Mouse (Mus musculus): ENCODE results near the gene Trim3.
A peak's percentile ranks its signal among the peaks of the same experiment; 100 is the strongest.

Gene Trim3

GRCm38 (mm10) chr7:105611767-105612166 lies 21.6 kb downstream of the Trim3 start:
- DNase-seq (ENCODE audit: low read depth, low spot score) = no peak

DNA sequence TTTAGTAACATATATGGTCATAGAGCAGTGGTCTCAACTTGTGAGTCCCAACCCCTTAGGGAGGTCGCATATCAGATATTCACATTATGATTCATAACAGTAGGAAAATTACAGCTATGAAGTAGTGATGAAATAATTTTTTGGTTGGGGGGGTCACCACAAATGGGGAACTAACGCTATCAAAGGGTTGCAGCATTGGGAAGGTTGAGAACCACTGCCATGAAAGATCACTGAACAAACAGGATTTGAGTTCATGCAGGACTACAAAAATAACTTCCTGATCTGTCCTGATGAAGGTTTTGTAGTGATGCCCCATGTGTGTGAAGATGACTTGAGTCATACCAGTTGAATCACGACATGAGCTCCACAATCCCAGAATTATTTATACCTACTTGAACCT lies 24.9 kb downstream of the Trim3 start:
- DNase-seq (ENCODE audit: low read depth, low spot score) = no peak

GRCm38 (mm10) chr7:105602860-105603623 lies 30.3 kb downstream of the Trim3 start:
- peak; percentile 71 for DNase-seq (ENCODE audit: low read depth, low spot score)

- no peak for DNase-seq (ENCODE audit: low read depth, low spot score)
Observed at GRCm38 (mm10) chr7:105590097-105590496, 43.3 kb downstream of the Trim3 start.

DNA sequence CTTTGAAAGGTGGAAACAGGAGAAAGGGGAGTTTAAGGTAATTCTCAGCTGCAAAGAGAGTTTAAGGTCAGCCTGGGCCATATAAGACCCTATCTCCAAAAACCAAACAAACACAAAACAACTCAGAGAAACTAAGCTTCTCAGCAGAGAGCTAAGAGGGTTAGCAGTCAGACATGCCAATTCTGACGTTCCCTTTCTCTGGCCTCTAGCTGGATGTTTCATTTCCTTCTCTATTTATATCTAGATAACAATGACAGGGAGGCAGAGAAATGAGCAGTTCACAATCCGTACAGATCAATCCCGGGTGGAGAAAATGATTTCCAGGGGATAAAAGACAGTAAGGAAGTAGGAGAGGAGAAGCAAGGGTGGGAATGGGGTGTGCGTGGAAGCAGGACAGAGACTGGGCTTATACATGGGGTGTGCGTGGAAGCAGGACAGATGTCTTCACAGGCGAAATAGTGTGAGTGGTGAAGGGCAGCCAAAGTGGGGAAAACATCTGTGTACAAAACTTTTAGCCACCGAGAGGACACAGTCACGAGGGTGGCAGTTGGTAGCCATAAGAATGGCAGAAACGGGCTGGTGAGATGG lies 45.0 kb downstream of the Trim3 start:
- no peak for DNase-seq (ENCODE audit: low read depth, low spot score)

DNA sequence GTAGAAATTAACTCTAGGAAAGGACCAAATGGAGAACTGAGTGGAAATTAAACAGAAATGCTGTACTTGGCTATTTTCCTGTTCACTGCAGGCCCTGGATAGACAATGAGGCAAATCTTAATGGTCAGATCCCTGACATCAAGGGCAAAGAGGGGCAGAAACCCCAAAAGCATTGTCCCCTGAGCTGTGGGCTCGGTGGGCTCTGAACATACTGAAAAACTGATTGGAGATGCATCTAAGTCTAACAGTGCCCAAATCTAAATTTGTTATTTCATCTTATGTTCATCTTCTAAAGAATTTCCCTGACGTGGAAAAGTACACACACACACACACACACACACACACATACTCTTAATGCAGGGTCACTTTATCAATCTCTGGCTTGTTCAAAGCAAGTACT lies 51.4 kb downstream of the Trim3 start:
- DNase-seq (ENCODE audit: low read depth, low spot score) = no peak

DNA sequence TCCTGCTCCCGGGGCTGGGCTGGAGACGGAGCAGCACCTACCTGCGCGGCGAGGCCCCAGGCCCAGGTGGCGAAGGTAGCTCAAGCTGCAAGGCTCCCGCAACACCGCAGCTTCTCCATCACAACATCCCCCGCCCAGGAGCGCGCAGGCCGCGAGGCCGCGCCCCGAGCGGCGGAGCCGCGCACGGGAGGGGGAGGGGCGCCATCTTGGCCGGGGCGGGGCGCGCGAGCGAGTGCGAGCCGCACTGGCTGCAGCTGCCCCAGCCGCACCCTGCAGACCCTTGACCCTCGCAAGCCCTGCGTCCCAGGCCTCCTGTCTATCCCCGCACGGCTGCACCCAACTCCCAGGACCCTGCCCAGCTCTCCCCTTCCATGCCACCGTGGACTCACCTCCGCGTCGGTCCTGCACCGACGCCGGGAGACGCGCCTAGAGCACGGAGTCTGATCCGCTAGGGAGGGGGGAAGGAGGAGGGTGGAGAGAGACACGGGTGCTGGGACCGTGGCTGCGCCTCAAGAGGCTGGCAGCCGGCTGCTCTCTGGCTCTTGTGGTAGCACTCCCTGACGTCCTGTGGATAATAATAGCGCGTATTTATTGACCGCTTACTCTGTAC lies 52.2 kb downstream of the Trim3 start, which contains the start of gene Apbb1:
Gene Apbb1 (minus strand): TSS at position 560 of the 610 bp plus-strand sequence.
- DNase-seq (ENCODE audit: low read depth, low spot score) = peak; percentile 85

- peak; percentile 43 for DNase-seq (ENCODE audit: low read depth, low spot score)
Observed at GRCm38 (mm10) chr7:105580627-105581089, 52.7 kb downstream of the Trim3 start.

DNA sequence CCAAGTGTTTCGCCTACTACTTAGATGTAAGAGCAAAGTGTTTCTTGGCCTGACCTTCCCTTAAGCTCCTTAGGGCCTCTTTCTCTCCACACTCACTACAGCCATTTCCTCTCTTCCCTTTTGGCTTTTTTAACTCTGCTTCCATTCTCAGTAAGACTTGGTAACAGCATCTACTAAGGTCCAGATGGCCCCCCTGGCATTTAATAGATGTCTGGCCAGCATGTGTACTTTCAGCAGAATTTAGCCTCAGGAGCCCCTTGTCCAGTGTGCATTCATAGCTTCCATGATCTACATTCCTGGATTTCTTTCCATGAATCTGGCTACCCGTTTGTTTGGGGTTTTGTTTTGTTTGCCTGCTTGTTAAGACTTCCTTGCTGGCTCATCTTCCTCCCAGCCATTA lies 54.9 kb downstream of the Trim3 start:
- no peak for DNase-seq (ENCODE audit: low read depth, low spot score)

DNA sequence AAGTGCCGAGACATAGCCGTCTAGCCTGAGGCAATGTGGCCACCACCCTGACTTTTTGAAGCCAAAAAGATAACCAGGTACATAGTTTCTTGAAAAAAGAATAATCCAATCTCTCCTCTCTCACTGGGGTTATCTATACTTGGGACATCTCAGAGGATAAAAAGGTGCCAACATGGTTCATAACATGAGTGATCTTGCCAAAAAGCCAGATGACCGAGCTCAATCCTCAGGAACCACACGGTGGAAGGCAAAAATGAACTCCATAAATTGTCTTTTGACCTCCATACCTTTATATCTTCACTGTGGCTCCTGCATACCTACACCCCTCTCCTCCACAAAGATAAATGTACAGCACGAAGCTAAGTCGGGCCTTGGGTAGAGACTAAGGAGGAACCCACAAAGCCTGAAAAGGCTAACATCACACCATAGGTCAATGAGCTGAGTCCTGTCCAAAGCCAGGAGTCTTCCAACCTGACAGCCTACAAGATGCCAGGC lies 55.9 kb downstream of the Trim3 start:
- no peak for DNase-seq (ENCODE audit: low read depth, low spot score)

GRCm38 (mm10) chr7:105576166-105576748 lies 57.1 kb downstream of the Trim3 start:
- DNase-seq (ENCODE audit: low read depth, low spot score) = no peak

GRCm38 (mm10) chr7:105574537-105574936 lies 58.8 kb downstream of the Trim3 start:
- DNase-seq (ENCODE audit: low read depth, low spot score) = no peak

GRCm38 (mm10) chr7:105572949-105573348 lies 60.4 kb downstream of the Trim3 start:
- no peak for DNase-seq (ENCODE audit: low read depth, low spot score)

DNA sequence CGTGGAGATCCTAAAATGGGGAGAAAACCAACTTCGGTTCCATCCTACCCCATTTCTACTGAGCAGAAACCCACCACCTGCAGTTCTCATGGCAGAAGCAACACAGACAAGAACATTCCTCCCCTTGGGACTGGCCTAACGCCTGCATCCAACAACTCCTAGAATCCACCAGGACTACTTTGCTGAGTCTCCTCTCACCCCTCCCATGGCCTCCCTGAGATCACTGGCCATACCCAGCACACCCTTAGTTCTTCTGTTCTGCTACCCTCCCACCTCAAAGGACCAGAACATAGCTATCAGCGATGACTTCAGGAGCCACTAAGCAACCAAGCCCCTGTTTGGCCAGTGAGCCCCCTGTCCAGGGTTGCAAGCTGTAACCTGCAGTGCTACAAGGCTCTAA lies 62.6 kb downstream of the Trim3 start:
- DNase-seq (ENCODE audit: low read depth, low spot score) = no peak

DNA sequence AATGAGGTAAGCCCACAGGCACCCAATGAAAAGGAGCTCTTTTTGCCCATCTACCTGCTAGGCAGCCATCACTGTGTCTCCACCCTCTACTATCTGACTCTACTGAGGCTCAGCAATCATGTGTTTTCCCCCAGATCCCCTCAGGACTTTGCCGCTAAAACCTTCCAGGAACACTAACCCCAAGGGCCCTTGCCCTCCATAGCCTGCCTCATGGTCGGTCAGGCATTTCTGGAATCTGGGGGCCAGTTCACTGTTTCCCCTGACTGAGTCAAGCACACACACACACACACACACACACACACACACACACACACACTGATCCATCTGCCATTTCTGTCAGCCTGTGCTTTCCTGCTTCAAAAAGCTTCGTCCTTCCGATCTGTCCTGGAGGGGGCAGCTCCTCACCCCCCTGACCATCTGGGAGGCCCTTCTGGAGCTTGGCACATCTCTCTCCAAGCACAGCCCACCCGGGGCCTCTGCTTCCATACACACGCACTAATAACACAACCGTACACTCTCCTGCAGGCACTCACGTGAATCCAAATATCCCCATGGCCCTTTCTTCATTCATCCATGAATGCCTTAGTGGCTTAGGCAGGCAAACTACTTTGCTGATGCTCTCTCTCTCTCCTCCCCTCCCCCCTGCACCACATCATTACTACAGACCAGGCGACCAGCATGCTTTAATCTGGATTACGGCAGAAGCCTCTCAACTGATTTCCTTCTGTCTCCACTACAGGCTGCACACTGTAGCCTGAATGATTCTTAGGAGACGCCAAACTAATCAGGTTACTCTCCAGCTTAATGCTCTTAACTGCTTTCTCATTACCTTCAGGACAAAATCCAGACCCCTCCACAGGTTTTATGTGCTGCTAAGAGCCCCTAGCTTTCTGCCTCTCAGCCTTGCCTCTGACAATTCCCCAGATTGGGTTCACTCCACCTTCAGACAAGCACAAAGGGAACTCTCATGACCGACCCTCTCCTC lies 63.6 kb downstream of the Trim3 start:
- DNase-seq (ENCODE audit: low read depth, low spot score) = no peak

DNA sequence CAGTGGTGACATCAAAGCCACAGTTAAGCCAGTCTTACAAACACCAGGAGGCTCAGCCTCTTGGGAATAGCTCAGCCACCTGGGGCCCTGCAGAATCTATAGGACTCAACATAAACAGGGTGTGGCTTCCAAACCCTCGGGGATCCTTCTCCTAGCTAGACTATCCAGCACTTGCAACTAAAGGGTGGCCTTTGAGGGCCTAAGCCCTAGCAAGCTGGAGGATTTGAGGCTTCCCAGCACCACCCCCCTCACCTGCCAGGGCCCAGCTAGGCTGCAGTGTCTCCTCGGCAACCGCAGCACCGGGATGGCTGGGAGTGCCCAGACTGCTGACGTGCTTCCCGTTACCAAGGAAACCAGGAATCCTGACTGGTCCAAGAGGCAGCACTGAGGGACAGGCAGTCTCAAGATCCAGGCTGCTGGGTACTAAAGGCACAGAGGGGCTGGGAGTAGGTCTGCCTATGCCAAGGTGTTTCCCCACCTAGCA lies 64.3 kb downstream of the Trim3 start:
- peak; percentile 66 for DNase-seq (ENCODE audit: low read depth, low spot score)

DNA sequence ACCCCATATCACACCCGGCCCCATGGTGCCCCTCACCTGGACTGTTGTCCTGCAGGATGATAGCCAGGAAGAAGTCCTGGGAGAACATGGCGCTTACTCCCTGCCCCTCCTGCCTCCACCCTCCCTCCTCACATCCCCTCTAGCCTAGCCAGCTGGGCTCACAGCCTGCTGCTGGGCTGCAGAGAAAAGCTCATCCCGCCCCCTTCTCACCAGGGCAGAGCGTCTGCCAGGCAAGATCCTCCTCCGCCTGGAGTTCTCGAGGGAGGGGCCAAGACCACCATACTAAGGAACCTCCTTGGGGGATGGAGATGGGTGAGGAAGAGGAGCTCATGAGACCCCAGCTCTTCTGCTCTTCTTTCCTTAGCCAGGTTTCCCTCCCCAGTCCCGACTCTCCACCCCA lies 64.8 kb downstream of the Trim3 start:
- no peak for DNase-seq (ENCODE audit: low read depth, low spot score)

GRCm38 (mm10) chr7:105565071-105565836 lies 68.1 kb downstream of the Trim3 start:
- no peak for DNase-seq (ENCODE audit: low read depth, low spot score)

DNA sequence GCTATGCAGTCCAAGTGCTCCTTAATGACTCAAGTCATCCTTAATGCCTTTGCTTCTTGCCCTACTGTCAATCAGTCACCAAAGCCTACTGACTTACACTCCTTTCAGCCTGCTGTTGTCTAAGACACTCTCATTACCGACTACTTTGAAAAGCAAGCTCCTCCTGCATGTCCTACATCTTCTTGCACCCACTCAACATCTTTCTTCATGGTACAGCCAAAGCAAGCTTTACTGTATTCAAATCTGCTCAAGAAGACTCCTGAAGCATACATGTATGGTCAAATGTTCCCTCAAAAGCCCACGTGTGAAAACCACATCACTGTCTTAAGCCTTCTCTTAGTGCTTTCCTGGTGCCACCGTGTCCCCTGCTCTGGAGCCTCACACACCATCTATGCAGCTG lies 70.0 kb downstream of the Trim3 start:
- no peak for DNase-seq (ENCODE audit: low read depth, low spot score)

DNA sequence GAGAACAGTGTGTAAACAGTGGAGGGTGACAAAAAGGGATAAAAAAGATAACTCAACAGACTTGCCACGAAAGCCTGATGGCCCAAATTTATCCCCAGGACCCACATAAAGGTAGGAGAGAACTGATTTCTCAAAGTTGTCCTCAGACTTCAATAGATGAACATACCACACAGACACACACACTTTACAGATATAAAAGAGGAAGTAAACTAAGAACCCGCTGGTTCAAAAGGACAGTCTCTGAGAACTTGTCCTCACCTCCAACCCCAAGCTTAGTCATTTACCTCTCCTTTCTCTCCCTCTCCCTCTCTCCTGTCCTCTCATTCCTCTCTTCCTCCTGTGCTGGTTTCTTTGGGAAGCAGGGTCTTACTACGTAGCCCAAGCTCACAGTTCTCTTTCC lies 71.1 kb downstream of the Trim3 start:
- DNase-seq (ENCODE audit: low read depth, low spot score) = no peak

All from mesoderm, embryonic 11.5 days (tissue).